Mouse (Mus musculus) megakaryocyte-erythroid progenitor cell, adult 5-6 weeks (primary cell): ENCODE measurements around the gene Maats1. TPM values are rescaled to one million over a fixed set of nuclear protein-coding genes. Genes with fewer than 3 reads are reported as not detected.

Experiments used
- ATAC-seq: replicated peaks from 2 replicates; pipeline ENCODE4 v1.8.0; 2016; ENCODE audit warnings: mild to moderate bottlenecking, inconsistent platforms; ENCODE audit not compliant: severe bottlenecking, poor library complexity, low FRiP score, low TSS enrichment
- total RNA-seq, 2 experiments: library from RNA; stranded (forward) in 1 of 2; stranded (reverse) in 1 of 2; fragments of 200-1000, 215-1000 nt in 1 of 2; fragments of >200 nt in 1 of 2; fragmentation: Nextera tagmentation in 1 of 2; gene quantifications; 2 replicates each; pipeline ENCODE4 v1.2.3; 2014 to 2017

Gene Maats1
- total RNA-seq, 2 experiments from 2014 or later = 0.66 TPM; not detected in 1

- ATAC-seq = no peak
Observed at GRCm38 (mm10) chr16:38255107-38255506, 86.8 kb downstream of the Maats1 start.

DNA sequence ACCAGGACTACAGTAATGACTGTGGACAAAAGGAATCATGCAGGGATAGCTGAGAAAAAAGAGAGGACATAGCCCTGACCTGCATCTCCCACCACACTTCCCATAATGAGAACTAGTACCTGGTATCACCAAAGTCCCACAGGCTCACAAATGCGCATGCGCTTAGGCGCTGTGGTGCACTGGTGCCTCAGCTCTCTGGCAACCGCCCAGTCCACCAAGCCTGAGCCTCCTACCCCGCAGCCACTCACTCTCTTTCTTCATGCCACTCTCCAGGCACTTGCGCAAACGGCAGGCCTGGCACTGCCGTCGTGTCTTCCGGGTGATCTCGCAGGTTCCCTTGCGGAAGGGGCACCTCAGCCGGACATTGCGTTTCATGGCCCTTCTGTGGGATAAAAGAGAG is 87.9 kb downstream of the Maats1 start:
- no peak for ATAC-seq

- no peak for ATAC-seq
Observed at GRCm38 (mm10) chr16:38250467-38250866, 91.5 kb downstream of the Maats1 start.

GRCm38 (mm10) chr16:38248331-38248961 is 93.5 kb downstream of the Maats1 start:
- no peak for ATAC-seq

Other genes starting within 250 kb of the Maats1 start
- not detected in 2 replicates for gene Nr1i2, start 47.3 kb downstream of the Maats1 start, total RNA-seq (2014; fragmentation: Nextera tagmentation)
- not detected in 2 replicates for gene Nr1i2, start 47.3 kb downstream of the Maats1 start, total RNA-seq (2017)
- gene Cox17, start 4.8 kb upstream of the Maats1 start, total RNA-seq (2014; fragmentation: Nextera tagmentation) = 228 and 369 TPM in 2 replicates
- 465 and 506 TPM in 2 replicates for gene Cox17, start 4.8 kb upstream of the Maats1 start, total RNA-seq (2017)
- gene Gm21987, start 4.9 kb upstream of the Maats1 start, total RNA-seq (2014; fragmentation: Nextera tagmentation) = not detected in 2 replicates
- gene Gm21987, start 4.9 kb upstream of the Maats1 start, total RNA-seq (2017) = not detected in 2 replicates
- gene Popdc2, start 20.1 kb upstream of the Maats1 start, total RNA-seq (2014; fragmentation: Nextera tagmentation) = 10.0 and 10.1 TPM in 2 replicates
- gene Popdc2, start 20.1 kb upstream of the Maats1 start, total RNA-seq (2017) = 3.1 TPM in 1 of 2 replicates, not detected in the other
- gene Pla1a, start 91.0 kb upstream of the Maats1 start, total RNA-seq (2014; fragmentation: Nextera tagmentation) = not detected in 2 replicates
- gene Pla1a, start 91.0 kb upstream of the Maats1 start, total RNA-seq (2017) = not detected in 2 replicates
- gene Adprh, start 110.6 kb upstream of the Maats1 start, total RNA-seq (2014; fragmentation: Nextera tagmentation) = 27.4 and 31.6 TPM in 2 replicates
- gene Adprh, start 110.6 kb upstream of the Maats1 start, total RNA-seq (2017) = 8.6 TPM in 2 replicates
- gene Cd80, start 113.4 kb upstream of the Maats1 start, total RNA-seq (2014; fragmentation: Nextera tagmentation) = not detected in 2 replicates
- gene Cd80, start 113.4 kb upstream of the Maats1 start, total RNA-seq (2017) = not detected in 2 replicates
- 22.1 and 23.3 TPM in 2 replicates for gene Timmdc1, start 180.5 kb upstream of the Maats1 start, total RNA-seq (2014; fragmentation: Nextera tagmentation)
- gene Timmdc1, start 180.5 kb upstream of the Maats1 start, total RNA-seq (2017) = 32.0 and 33.0 TPM in 2 replicates
- 22.2 and 32.6 TPM in 2 replicates for gene Poglut1, start 208.1 kb upstream of the Maats1 start, total RNA-seq (2014; fragmentation: Nextera tagmentation)
- 21.9 and 23.2 TPM in 2 replicates for gene Poglut1, start 208.1 kb upstream of the Maats1 start, total RNA-seq (2017)
- gene Tmem39a, start 216.6 kb upstream of the Maats1 start, total RNA-seq (2014; fragmentation: Nextera tagmentation) = 32.5 and 48.5 TPM in 2 replicates
- gene Tmem39a, start 216.6 kb upstream of the Maats1 start, total RNA-seq (2017) = 23.8 and 51.7 TPM in 2 replicates